Mouse (Mus musculus) MEL (cell line): ENCODE results near the gene Uba3.

Source experiments
- CTCF ChIP-seq, 3 experiments: IDR thresholded peaks in 2 of 3; conservative IDR thresholded peaks in 1 of 3; 2 replicates each; pipeline ENCODE4 v1.5.1; 2011 to 2012; ENCODE audit warnings: low read length in 3 of 3, low read depth in 2 of 3, mild to moderate bottlenecking in 2 of 3, improper control_type of control experiment in 1 of 3, inconsistent platforms in 1 of 3, mixed read lengths in 1 of 3, moderate library complexity in 1 of 3; ENCODE audit not compliant: control insufficient read depth in 1 of 3, insufficient read depth in 1 of 3, poor library complexity in 1 of 3, severe bottlenecking in 1 of 3
- EP300 ChIP-seq, 2 experiments: IDR thresholded peaks; 2 replicates each; pipeline ENCODE4 v1.6.1; 2011; ENCODE audit warnings: improper control_type of control experiment in 2 of 2, low read length in 2 of 2, low read depth in 1 of 2, mild to moderate bottlenecking in 1 of 2
- GATA1 ChIP-seq: IDR thresholded peaks from 2 replicates; pipeline ENCODE4 v1.6.1; 2011; ENCODE audit warnings: low read depth, low read length, improper control_type of control experiment
- HCFC1 ChIP-seq: IDR thresholded peaks from 2 replicates; pipeline ENCODE4 v1.6.1; 2012; ENCODE audit warnings: low read depth, mild to moderate bottlenecking, inconsistent platforms, low read length, improper control_type of control experiment, moderate library complexity
- MXI1 ChIP-seq: IDR thresholded peaks from 2 replicates; pipeline ENCODE4 v1.6.1; 2011; ENCODE audit warnings: mild to moderate bottlenecking, low read depth, low read length, improper control_type of control experiment
- NRF1 ChIP-seq: IDR thresholded peaks from 2 replicates; pipeline ENCODE4 v1.6.1; 2014; ENCODE audit warnings: low read depth, mild to moderate bottlenecking, inconsistent platforms, low read length, improper control_type of control experiment, moderate library complexity; ENCODE audit not compliant: poor library complexity, insufficient read depth, severe bottlenecking
- POLR2A ChIP-seq, 2 experiments: IDR thresholded peaks; 2 replicates each; pipeline ENCODE4 v1.6.1; 2011 to 2012; ENCODE audit warnings: low read length in 2 of 2, mild to moderate bottlenecking in 2 of 2, control low read depth in 1 of 2, improper control_type of control experiment in 1 of 2, low read depth in 1 of 2, moderate library complexity in 1 of 2; ENCODE audit not compliant: control insufficient read depth in 1 of 2, insufficient read depth in 1 of 2, poor library complexity in 1 of 2
- POLR2AphosphoS5 ChIP-seq: IDR thresholded peaks from 2 replicates; pipeline ENCODE4 v1.6.1; 2012; ENCODE audit warnings: low read depth, borderline replicate concordance, mild to moderate bottlenecking, inconsistent platforms, low read length, moderate library complexity, mixed read lengths
- TAL1 ChIP-seq: IDR thresholded peaks from 2 replicates; pipeline ENCODE4 v1.6.1; 2012; ENCODE audit warnings: mild to moderate bottlenecking, inconsistent platforms, low read length, moderate library complexity, mixed read lengths
- TBP ChIP-seq: IDR thresholded peaks from 2 replicates; pipeline ENCODE4 v1.8.0; 2011; ENCODE audit warnings: low read depth, low read length, improper control_type of control experiment
- ZC3H11A ChIP-seq: IDR thresholded peaks from 2 replicates; pipeline ENCODE4 v1.6.1; 2012; ENCODE audit warnings: low read depth, mild to moderate bottlenecking, inconsistent platforms, low read length, improper control_type of control experiment

DNA sequence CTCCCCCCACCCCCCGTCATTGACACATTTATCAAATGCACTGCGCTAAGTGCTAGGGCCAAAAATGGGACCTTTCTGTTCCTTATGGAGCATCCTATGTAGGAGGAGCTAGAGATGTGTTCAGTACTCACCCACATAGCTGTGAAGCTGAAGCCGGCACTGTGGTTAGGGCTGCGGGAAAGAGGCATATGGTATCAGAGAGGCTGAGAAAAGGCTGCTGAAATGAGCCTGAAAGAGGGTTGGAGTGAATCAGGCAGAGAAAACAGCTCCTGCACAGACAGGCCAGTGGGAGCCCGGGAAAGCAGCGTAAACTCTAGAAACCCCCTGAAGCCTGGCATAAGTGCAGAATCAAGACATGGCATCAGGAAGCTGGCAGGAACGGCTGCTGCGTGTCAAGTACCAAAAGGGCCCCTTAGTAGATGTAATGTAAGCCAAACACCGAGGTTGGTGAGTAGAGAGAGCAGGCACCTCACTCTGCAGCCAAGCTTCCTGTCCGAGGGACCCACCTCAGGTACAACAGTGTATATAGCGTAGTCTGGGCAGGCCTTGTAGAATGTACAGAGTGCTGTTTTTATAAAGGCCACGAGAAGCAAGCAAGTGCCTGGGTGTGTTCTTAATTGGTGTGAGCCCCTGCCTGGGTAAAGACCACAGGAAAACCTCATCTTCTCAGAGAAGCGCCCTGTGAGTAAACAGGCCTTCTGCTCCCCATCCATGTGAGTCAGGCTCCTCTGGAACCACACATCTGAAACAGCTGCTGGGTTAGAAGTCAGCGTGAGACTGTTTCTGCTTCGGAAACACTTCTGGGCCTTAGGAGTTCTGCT, 16.0 kb upstream of the Uba3 start:
- no peak for TF ChIP-seq EP300 (IDR thresholded peaks at IDR 0.05; ENCODE audit: low read depth in 1 of 2, low read length in 2 of 2)
- no peak for TF ChIP-seq ZC3H11A
- no peak for TF ChIP-seq NRF1
- no peak for TF ChIP-seq TAL1
- TF ChIP-seq TBP = no peak
- no peak for TF ChIP-seq POLR2AphosphoS5
- no peak for TF ChIP-seq GATA1
- no peak for TF ChIP-seq CTCF (IDR thresholded peaks at IDR 0.05 in 2 of 3, conservative IDR thresholded peaks at IDR 0.05 in 1 of 3; ENCODE audit: control insufficient read depth in 1 of 3, insufficient read depth in 1 of 3, low read depth in 2 of 3, low read length in 3 of 3, poor library complexity in 1 of 3, severe bottlenecking in 1 of 3)
- TF ChIP-seq POLR2A (IDR thresholded peaks at IDR 0.05; ENCODE audit: control insufficient read depth in 1 of 2, insufficient read depth in 1 of 2, low read depth in 1 of 2, low read length in 2 of 2, poor library complexity in 1 of 2) = no peak
- TF ChIP-seq MXI1 = no peak
- TF ChIP-seq HCFC1 = no peak
